Comparison of ENCODE assay signal across 1 mouse cellular context in genomic region chr10:117043497-117044166, GRCm38 (mm10).
TF ChIP-seq lines count a peak whose summit lies in the region.

No protein-coding gene starts in this region.

TF ChIP-seq in MEL, 35 proteins besides CTCF, POLR2A, EP300 and RAD21:
- TF ChIP-seq USF1 (IDR thresholded peaks at IDR 0.05; ENCODE audit: low read depth, low read length) (0 out of 2 replicates have a peak, but pooled peaks have one; percentile 31), MXI1 (IDR thresholded peaks at IDR 0.05; ENCODE audit: low read depth, low read length) (peak; percentile 83), MYC (IDR thresholded peaks at IDR 0.05; ENCODE audit: low read depth, low read length) (0 out of 2 replicates have a peak, but pooled peaks have one; percentile 62), MAX (IDR thresholded peaks at IDR 0.05; ENCODE audit: low read length) (peak; percentile 74), BHLHE40 (IDR thresholded peaks at IDR 0.05; ENCODE audit: borderline replicate concordance, low read depth, low read length) (peak; percentile 82)
